Mouse (Mus musculus) liver, embryonic 14.5 days (tissue): ENCODE data around the gene 4930438A08Rik. TPM values are rescaled to one million over a fixed set of nuclear protein-coding genes. Genes with fewer than 3 reads are reported as not detected.

ENCODE experiments used
- ATAC-seq: fragments of 200-750 bp; cut with Nextera tagmentation; 2 replicates; pipeline ENCODE4 v1.8.0; 2017; ENCODE audit warnings: moderate number of reproducible peaks, mild to moderate bottlenecking, moderate library complexity; ENCODE audit not compliant: insufficient read depth
- DNase-seq, 3 experiments: peaks; one replicate each; pipeline ENCODE4 v3.0.0-alpha.2; 2012 to 2013; ENCODE audit warnings: low read depth in 3 of 3, low spot score in 3 of 3
- H3K27ac ChIP-seq: fragments of 300-500 bp; sonication (generic); 2 replicates; pipeline ENCODE4 v1.5.1; 2014; ENCODE audit warnings: moderate library complexity, mild to moderate bottlenecking, control low read depth, inconsistent platforms
- H3K27me3 ChIP-seq: fragments of 300-500 bp; sonication (generic); 2 replicates; pipeline ENCODE4 v1.6.1; 2014; ENCODE audit warnings: mild to moderate bottlenecking, low read length, moderate library complexity; ENCODE audit not compliant: control insufficient read depth, insufficient read depth
- H3K36me3 ChIP-seq: fragments of 300-500 bp; sonication (generic); replicated peaks from 2 replicates; pipeline ENCODE4 v1.6.1; 2014; ENCODE audit warnings: low read depth; ENCODE audit not compliant: control insufficient read depth, insufficient read depth
- H3K4me1 ChIP-seq, 2 experiments: fragments of 200-500 bp in 1 of 2; fragments of 300-500 bp in 1 of 2; sonication (generic) in 1 of 2; replicated peaks; 2 replicates each; pipeline ENCODE4 v1.6.1; 2012 to 2014; ENCODE audit warnings: antibody characterized with exemption in 1 of 2, inconsistent platforms in 1 of 2, low read length in 1 of 2; ENCODE audit not compliant: control insufficient read depth in 2 of 2, insufficient read depth in 2 of 2
- H3K4me2 ChIP-seq: fragments of 300-500 bp; sonication (generic); 2 replicates; pipeline ENCODE4 v1.6.1; 2014; ENCODE audit warnings: low read depth, mild to moderate bottlenecking, control low read depth, moderate library complexity
- H3K4me3 ChIP-seq, 2 experiments: fragments of 200-500 bp in 1 of 2; fragments of 300-500 bp in 1 of 2; sonication (generic) in 1 of 2; 2 replicates each; pipeline ENCODE4 v1.5.1; 2012 to 2014; ENCODE audit warnings: low read depth in 2 of 2, low read length in 2 of 2, mild to moderate bottlenecking in 2 of 2, control low read depth in 1 of 2, inconsistent platforms in 1 of 2, moderate library complexity in 1 of 2; ENCODE audit not compliant: insufficient read depth in 1 of 2
- H3K9ac ChIP-seq: fragments of 300-500 bp; sonication (generic); replicated peaks from 2 replicates; pipeline ENCODE4 v1.6.1; 2014; ENCODE audit warnings: mild to moderate bottlenecking, control low read depth, moderate library complexity
- H3K9me3 ChIP-seq: fragments of 300-500 bp; sonication (generic); 2 replicates; pipeline ENCODE4 v1.6.1; 2016; ENCODE audit warnings: low read length, mixed read lengths; ENCODE audit not compliant: control insufficient read depth
- CTCF ChIP-seq: IDR thresholded peaks from 2 replicates; pipeline ENCODE4 v1.5.1; 2016; ENCODE audit warnings: antibody characterized with exemption, low read depth, control low read depth
- EP300 ChIP-seq: IDR thresholded peaks from 2 replicates; pipeline ENCODE4 v1.6.1; 2016; ENCODE audit warnings: antibody characterized with exemption, low read depth
- WGBS: fragments of 180-500 bp; shearing (Covaris S2); extraction: QIAGEN DNeasy Blood & Tissue Kit; methylation state at CpG from one replicate; pipeline ENCODE4 v1.1.7; 2014; ENCODE audit not compliant: insufficient replicate concordance; 5-methylcytosine and 5-hydroxymethylcytosine counted together
- polyA plus RNA-seq, 2 experiments: library from polyadenylated mRNA; depleted of rRNA in 1 of 2; stranded (reverse) in 1 of 2; unstranded in 1 of 2; fragments of >200 nt; fragmentation: Nextera tagmentation in 1 of 2; extraction: Ambion mirVana in 1 of 2; gene quantifications; 2 replicates each; pipeline versions ENCODE4 v1.2.1 to v1.2.3; 2012 to 2014

The 4930438A08Rik gene
- polyA plus RNA-seq, 2 experiments: 0.61 to 0.99 TPM

DNA sequence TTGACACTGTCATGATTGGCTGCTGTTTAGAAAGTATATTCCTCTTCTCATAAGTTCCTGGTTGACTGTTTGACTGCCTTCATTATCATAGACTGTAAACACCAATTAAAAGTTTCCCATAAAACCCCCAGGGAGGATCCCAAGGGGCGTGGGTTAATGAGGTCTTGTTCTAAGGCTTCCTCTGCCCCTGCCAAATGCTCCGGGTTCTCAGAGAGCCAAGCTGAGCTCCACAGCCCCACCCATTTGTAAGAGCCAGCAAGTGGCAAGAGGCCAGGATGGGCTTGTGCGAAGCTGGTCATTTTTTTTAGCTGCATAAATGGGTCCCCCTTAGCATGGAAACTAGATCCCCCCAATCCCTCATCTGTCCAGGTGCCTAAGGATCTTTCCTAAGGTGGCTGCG is 27.3 kb upstream of the 4930438A08Rik start:
- no peak for TF ChIP-seq EP300
- no peak for TF ChIP-seq CTCF
- Histone ChIP-seq H3K9ac (no peak overlapping the region), H3K27ac (no peak overlapping the region), H3K4me2 (no peak overlapping the region), H3K4me3 (no peak overlapping the region), H3K4me1 (no peaks in the 10 kb centered on the region), H3K9me3 (no peaks in the 10 kb centered on the region), H3K36me3 (no peaks in the 10 kb centered on the region), H3K27me3 (no peaks in the 10 kb centered on the region)
- no peak for DNase-seq
- no peak for ATAC-seq
- 36% methylated on average over 4 of the region's 4 CpGs for WGBS

DNA sequence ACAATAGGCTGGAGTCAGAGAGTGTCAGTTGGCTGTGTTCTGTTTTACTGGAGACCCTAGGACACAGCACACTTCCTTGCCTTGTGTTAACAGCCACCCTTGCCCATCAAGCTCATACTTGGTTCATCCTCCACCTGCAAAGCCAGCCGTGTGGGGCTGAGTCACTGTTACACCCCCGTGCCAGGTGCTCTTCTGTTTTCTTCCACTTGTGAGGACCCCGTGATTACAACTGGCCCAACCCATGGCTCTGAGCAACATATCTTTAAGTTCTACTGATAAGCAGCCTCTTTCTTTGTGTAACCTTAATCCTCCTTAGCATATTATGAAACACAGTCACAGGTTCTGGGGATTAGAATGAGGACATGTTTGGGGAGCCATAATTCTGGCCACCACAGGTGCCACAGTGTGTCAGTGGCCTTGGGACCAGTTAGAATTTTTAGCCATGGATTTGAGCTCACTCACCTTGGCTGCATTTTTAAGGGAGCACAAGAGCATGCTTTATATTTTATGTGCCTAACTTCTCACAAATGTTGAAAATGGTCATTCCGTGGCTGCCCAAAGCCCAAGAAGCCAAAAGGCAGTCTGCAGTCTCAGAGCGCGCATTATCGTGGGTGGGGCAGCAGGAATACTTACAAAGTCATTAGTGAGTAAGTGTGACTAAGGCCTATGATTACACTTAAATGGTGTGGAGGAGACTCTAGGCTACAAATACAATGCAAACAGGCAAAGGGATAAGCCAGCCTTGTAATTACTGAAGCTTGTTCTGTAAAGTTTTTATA is 25.2 kb upstream of the 4930438A08Rik start:
- Histone ChIP-seq H3K36me3 (no peaks in the 10 kb centered on the region), H3K4me3 (no peak overlapping the region), H3K27me3 (no peaks in the 10 kb centered on the region), H3K4me2 (no peak overlapping the region), H3K9ac (no peak overlapping the region), H3K27ac (no peak overlapping the region), H3K9me3 (no peaks in the 10 kb centered on the region), H3K4me1 (no peaks in the 10 kb centered on the region)
- whole genome bisulfite sequencing: 63% methylated on average over 7 of the region's 7 CpGs
- TF ChIP-seq CTCF (no peak), EP300 (no peak)
- ATAC-seq (no peak), DNase-seq (no peak)

DNA sequence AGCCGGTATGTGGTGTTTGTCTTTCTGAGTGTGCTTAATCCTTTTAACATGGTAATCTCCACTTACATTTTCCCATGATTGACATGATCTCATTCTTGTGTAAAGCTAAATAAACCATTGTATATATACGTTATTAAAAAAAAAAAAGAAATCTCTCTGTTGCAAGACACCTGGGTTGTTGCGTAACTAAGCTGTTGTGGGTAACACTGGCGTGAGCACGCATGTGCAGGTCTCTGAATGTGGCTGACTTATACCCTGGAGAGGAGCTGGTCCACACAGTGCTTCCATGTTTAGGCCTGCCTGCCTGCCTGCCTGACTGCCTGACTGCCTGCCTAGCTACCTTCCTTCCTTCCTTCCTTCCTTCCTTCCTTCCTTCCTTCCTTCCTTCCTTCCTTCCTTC is 24.0 kb upstream of the 4930438A08Rik start:
- Histone ChIP-seq H3K4me3 (no peak overlapping the region), H3K4me1 (no peaks in the 10 kb centered on the region), H3K36me3 (no peaks in the 10 kb centered on the region), H3K4me2 (no peak overlapping the region), H3K27ac (no peak overlapping the region), H3K9me3 (no peaks in the 10 kb centered on the region), H3K27me3 (no peaks in the 10 kb centered on the region), H3K9ac (no peak overlapping the region)
- TF ChIP-seq CTCF (no peak), EP300 (no peak)
- WGBS: 57% methylated on average over 5 of the region's 5 CpGs
- DNase-seq (no peak), ATAC-seq (no peak)

DNA sequence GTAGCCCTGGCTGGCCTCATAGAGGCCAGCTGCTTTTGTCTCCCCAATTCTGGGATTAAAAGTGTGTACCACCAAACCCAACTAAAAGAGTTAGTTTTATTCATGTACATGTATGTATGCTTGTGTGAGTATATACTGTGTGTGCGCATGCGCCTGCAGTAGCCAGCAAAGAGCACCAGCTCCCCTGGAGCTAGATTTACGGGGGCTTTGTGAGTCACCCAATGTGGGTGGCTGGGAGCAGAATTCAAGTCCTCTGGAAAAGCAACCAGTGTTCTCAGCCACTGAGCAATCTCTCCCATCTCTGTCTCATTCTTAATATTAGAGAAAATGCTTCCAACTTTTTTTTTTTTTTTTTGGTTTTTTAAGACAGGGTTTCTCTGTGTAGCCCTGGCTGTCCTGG is 20.2 kb upstream of the 4930438A08Rik start:
- no peak for ATAC-seq
- H3K9me3 ChIP-seq: no peaks in the 10 kb centered on the region
- 80% methylated on average over 3 of the region's 3 CpGs for WGBS

DNA sequence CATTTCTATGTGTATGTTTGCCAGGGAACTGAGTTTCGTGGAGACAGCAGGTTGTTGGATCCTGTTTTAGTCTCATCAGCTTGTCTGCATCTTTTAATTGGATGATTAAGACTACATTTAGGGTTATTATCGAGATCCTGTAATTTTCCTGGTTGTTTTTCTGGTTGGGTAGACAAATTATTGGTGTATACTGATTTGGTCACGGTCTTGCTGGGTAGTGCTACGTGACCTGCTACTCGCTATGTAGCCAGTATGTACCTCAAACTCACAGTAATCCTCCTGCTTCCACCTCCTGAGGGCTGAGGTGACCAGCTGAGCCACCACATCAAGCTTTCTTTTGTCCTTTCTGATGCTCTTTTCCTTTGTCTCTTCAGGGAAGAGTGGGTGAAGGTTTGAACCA is 16.8 kb upstream of the 4930438A08Rik start:
- ATAC-seq (no peak), DNase-seq (no peak)
- H3K27me3 ChIP-seq: no peaks in the 10 kb centered on the region
- H3K4me1 ChIP-seq: no peaks in the 10 kb centered on the region
- H3K4me3 ChIP-seq: no peak overlapping the region
- no peak for TF ChIP-seq CTCF
- TF ChIP-seq EP300: no peak
- no peak overlapping the region for H3K4me2 ChIP-seq
- H3K9ac ChIP-seq: no peak overlapping the region
- no peaks in the 10 kb centered on the region for H3K9me3 ChIP-seq
- H3K36me3 ChIP-seq: no peaks in the 10 kb centered on the region
- H3K27ac ChIP-seq: no peak overlapping the region
- WGBS: 72% methylated on average over 5 of the region's 5 CpGs

More for the DNA sequence above, 20.2 kb upstream of the 4930438A08Rik start:
- H3K9ac ChIP-seq: no peak overlapping the region
- H3K27ac ChIP-seq: no peak overlapping the region
- TF ChIP-seq CTCF (no peak), EP300 (no peak)
- no peaks in the 10 kb centered on the region for H3K27me3 ChIP-seq
- DNase-seq: no peak
- H3K4me1 ChIP-seq: no peaks in the 10 kb centered on the region
- H3K4me3 ChIP-seq: no peak overlapping the region
- H3K4me2 ChIP-seq: no peak overlapping the region
- H3K36me3 ChIP-seq: no peaks in the 10 kb centered on the region
